8 mouse cellular contexts compared by ENCODE assay signal in genomic region chr17:56009088-56009961, GRCm38 (mm10). TPM values are rescaled to one million over a fixed set of nuclear protein-coding genes. Genes with fewer than 3 reads are reported as not detected.
DNase-seq lines count a peak whose midpoint lies in the region; ATAC-seq and TF ChIP-seq lines count a peak whose summit lies in the region.

No protein-coding gene starts in this region.

- peak overlapping the region; percentile 81 for H3K4me3 ChIP-seq in heart, embryonic 11.5 days (ENCODE audit: low read depth, low read length)
- peak overlapping the region; percentile 90 for H3K4me3 ChIP-seq in kidney, embryonic 16.5 days (ENCODE audit: low read length)
- peak overlapping the region; percentile 80 for H3K4me3 ChIP-seq in liver, adult 2 months (ENCODE audit: insufficient read depth, low read depth, low read length)
- H3K4me3 ChIP-seq in myocyte = peak overlapping the region; percentile 55

- H3K27ac ChIP-seq in heart, embryonic 11.5 days (ENCODE audit: low read depth, low read length) = peak overlapping the region; percentile 85
- H3K27ac ChIP-seq in kidney, embryonic 16.5 days (ENCODE audit: low read length) = peak overlapping the region; percentile 89
- peak overlapping the region; percentile 84 for H3K27ac ChIP-seq in liver, adult 2 months (replicated peaks; ENCODE audit: insufficient read depth, low read depth, low read length)

- DNase-seq in B cell, adult 2 months = peak; percentile 87 to 89
- peak; percentile 97 for DNase-seq in brain, adult 2 months (ENCODE audit: low read depth, low spot score)
- DNase-seq in liver, adult 2 months (ENCODE audit: extremely low read depth, low read depth, low spot score) = peak; percentile 81
- peak; percentile 88 for DNase-seq in splenic B cell, adult 2 months (ENCODE audit: low read depth, low spot score)

- no peaks in the 10 kb centered on the region for H3K27me3 ChIP-seq in heart, embryonic 11.5 days (ENCODE audit: control insufficient read depth, insufficient read depth, low read length)
- H3K27me3 ChIP-seq in kidney, embryonic 16.5 days (ENCODE audit: insufficient read depth, low read length) = no peaks in the 10 kb centered on the region
- no peaks in the 10 kb centered on the region for H3K27me3 ChIP-seq in liver, adult 2 months (ENCODE audit: control insufficient read depth, insufficient read depth, low read length)
- peaks cover 7% of the 10 kb centered on the region for H3K27me3 ChIP-seq in myocyte (ENCODE audit: control insufficient read depth, insufficient read depth, insufficient read length)
- no peaks in the 10 kb centered on the region for H3K27me3 ChIP-seq in splenic B cell, adult 2 months (ENCODE audit: control insufficient read depth, insufficient read depth, low read length, poor library complexity, severe bottlenecking)

- H3K4me1 ChIP-seq in heart, embryonic 11.5 days (ENCODE audit: control insufficient read depth, insufficient read depth, low read length) = peaks cover 18% of the 10 kb centered on the region
- peaks cover 26% of the 10 kb centered on the region for H3K4me1 ChIP-seq in kidney, embryonic 16.5 days (ENCODE audit: insufficient read depth, low read length)
- H3K4me1 ChIP-seq in liver, adult 2 months (ENCODE audit: control insufficient read depth, insufficient read depth, low read length) = peaks cover 26% of the 10 kb centered on the region

- H3K9me3 ChIP-seq in heart, embryonic 11.5 days (replicated peaks; ENCODE audit: control insufficient read depth, low read length) = no peaks in the 10 kb centered on the region
- no peaks in the 10 kb centered on the region for H3K9me3 ChIP-seq in kidney, embryonic 16.5 days (ENCODE audit: low read length)

- H3K79me2 ChIP-seq in liver, adult 2 months (ENCODE audit: control insufficient read depth, insufficient read depth, low read length) = peaks cover 3% of the 10 kb centered on the region; the same call in 1 of the 2 replicates
- H3K79me2 ChIP-seq in myocyte (ENCODE audit: control insufficient read depth, insufficient read depth) = peaks cover 7% of the 10 kb centered on the region

- ATAC-seq in erythroblast, adult 5-6 weeks (replicated peaks; ENCODE audit: low FRiP score, poor library complexity, severe bottlenecking) = peak; percentile 88
- ATAC-seq in heart, embryonic 11.5 days (replicated peaks; ENCODE audit: insufficient number of reproducible peaks, low FRiP score, low TSS enrichment) = peak; percentile 84
- peak; percentile 95 for ATAC-seq in kidney, embryonic 16.5 days (ENCODE audit: low FRiP score, low TSS enrichment)

- H3ac ChIP-seq in myocyte (ENCODE audit: control insufficient read depth, insufficient read length) = peak overlapping the region; percentile 39

- peak overlapping the region; percentile 86 for H3K9ac ChIP-seq in heart, embryonic 11.5 days (ENCODE audit: low read depth, low read length)
- H3K9ac ChIP-seq in kidney, embryonic 16.5 days (replicated peaks; ENCODE audit: low read length) = peak overlapping the region; percentile 83
- peak overlapping the region; percentile 89 for H3K9ac ChIP-seq in liver, adult 2 months (ENCODE audit: low read depth, low read length)

- peak overlapping the region; percentile 100 for H3K4me2 ChIP-seq in heart, embryonic 11.5 days
- H3K4me2 ChIP-seq in kidney, embryonic 16.5 days (replicated peaks; ENCODE audit: low read depth, low read length) = peak overlapping the region; percentile 74
- peak overlapping the region; percentile 100 for H3K4me2 ChIP-seq in myocyte (ENCODE audit: low read depth)

- TF ChIP-seq CTCF in liver, adult 2 months (IDR thresholded peaks at IDR 0.05; ENCODE audit: low read depth, low read length) = peak; percentile 64

- 1% methylated on average over 62 of the region's 62 CpGs for WGBS in heart, embryonic 11.5 days (ENCODE audit: insufficient replicate concordance)
- WGBS in kidney, embryonic 16.5 days = under 1% methylated on average over 59 of the region's 62 CpGs
- under 1% methylated on average over 62 of the region's 62 CpGs for WGBS in liver, adult 2 months

- TF ChIP-seq POLR2A in liver, adult 2 months (IDR thresholded peaks at IDR 0.05; ENCODE audit: extremely low read depth, insufficient read depth, low read length) = peak; percentile 92
- TF ChIP-seq POLR2A in myocyte (IDR thresholded peaks at IDR 0.05; ENCODE audit: insufficient read length, low read depth) = peak; percentile 97

- peaks cover 14% of the 10 kb centered on the region; the same call in 1 of the 2 replicates for H3K36me3 ChIP-seq in heart, embryonic 11.5 days (ENCODE audit: control insufficient read depth, insufficient read depth, low read length)
- peaks cover 29% of the 10 kb centered on the region for H3K36me3 ChIP-seq in kidney, embryonic 16.5 days (ENCODE audit: insufficient read depth, low read length)
- H3K36me3 ChIP-seq in liver, adult 2 months (ENCODE audit: control insufficient read depth, insufficient read depth, low read length) = no peaks in the 10 kb centered on the region; the same call in 1 of the 2 replicates
- peaks cover 15% of the 10 kb centered on the region for H3K36me3 ChIP-seq in myocyte (ENCODE audit: control insufficient read depth, insufficient read depth)
- peaks cover 2% of the 10 kb centered on the region for H3K36me3 ChIP-seq in splenic B cell, adult 2 months (ENCODE audit: control insufficient read depth, insufficient read depth, low read length, poor library complexity, severe bottlenecking)

TF ChIP-seq in myocyte, 11 proteins besides CTCF, POLR2A, EP300 and RAD21:
- TF ChIP-seq MYOG (IDR thresholded peaks at IDR 0.05; ENCODE audit: control insufficient read depth in 1 of 3, insufficient read depth in 1 of 3, insufficient read length in 2 of 3, low read depth in 2 of 3) = peak in 2 of 3 experiments; percentile 28 to 45
- TF ChIP-seq E2F4 (IDR thresholded peaks at IDR 0.05; ENCODE audit: insufficient read depth) = no peak
- peak in 2 of 3 experiments; percentile 4 to 12 for TF ChIP-seq MYOD1 (IDR thresholded peaks at IDR 0.05; ENCODE audit: control insufficient read depth in 1 of 3, insufficient read length in 2 of 3, low read depth in 2 of 3)
- TF ChIP-seq POLR2AphosphoS2 (IDR thresholded peaks at IDR 0.05; ENCODE audit: insufficient read length, low read depth) = peak; percentile 95

RNA-seq across cellular contexts. Expression of gene Mpnd, which starts 3.8 kb away (rescaled TPM):
- total RNA-seq in erythroblast, adult 5-6 weeks (2015; ENCODE audit: low replicate concordance) = 3.3 and 5.4 TPM in 2 replicates
- total RNA-seq in erythroblast, adult 5-6 weeks (2017; ENCODE audit: low replicate concordance) = 6.1 and 7.8 TPM in 2 replicates
- polyA plus RNA-seq in heart, embryonic 11.5 days (2014; fragmentation: Nextera tagmentation; extraction: Ambion mirVana) = 67.6 and 68.3 TPM in 2 replicates
- polyA plus RNA-seq in kidney, embryonic 16.5 days (2015; fragmentation: Nextera tagmentation; extraction: Ambion mirVana) = 109 and 112 TPM in 2 replicates
- 86.2 and 93.2 TPM in 2 replicates for total RNA-seq in liver, adult 2 months (2014; rRNA removed)
- 142 and 175 TPM in 2 replicates for polyA plus RNA-seq in liver, adult 2 months (2012; rRNA removed)
- polyA plus RNA-seq in myocyte (2012; fragmentation: generic; extraction: Trizol) = 92.1 TPM

RNA-seq across cellular contexts. Expression of gene Stap2, which starts 3.9 kb away (rescaled TPM):
- total RNA-seq in erythroblast, adult 5-6 weeks (2015; ENCODE audit: low replicate concordance) = not detected in 2 replicates
- 1.3 TPM in 1 of 2 replicates, not detected in the other for total RNA-seq in erythroblast, adult 5-6 weeks (2017; ENCODE audit: low replicate concordance)
- polyA plus RNA-seq in heart, embryonic 11.5 days (2014; fragmentation: Nextera tagmentation; extraction: Ambion mirVana) = 7.2 and 8.1 TPM in 2 replicates
- polyA plus RNA-seq in kidney, embryonic 16.5 days (2015; fragmentation: Nextera tagmentation; extraction: Ambion mirVana) = 21.0 and 21.4 TPM in 2 replicates
- total RNA-seq in liver, adult 2 months (2014; rRNA removed) = 30.9 and 35.3 TPM in 2 replicates
- polyA plus RNA-seq in liver, adult 2 months (2012; rRNA removed) = 38.8 and 44.8 TPM in 2 replicates
- polyA plus RNA-seq in myocyte (2012; fragmentation: generic; extraction: Trizol) = 0.46 TPM

RNA-seq across cellular contexts. Expression of gene Fsd1, which starts 23.0 kb away (rescaled TPM):
- not detected in 2 replicates for total RNA-seq in erythroblast, adult 5-6 weeks (2015; ENCODE audit: low replicate concordance)
- total RNA-seq in erythroblast, adult 5-6 weeks (2017; ENCODE audit: low replicate concordance) = not detected in 2 replicates
- polyA plus RNA-seq in heart, embryonic 11.5 days (2014; fragmentation: Nextera tagmentation; extraction: Ambion mirVana) = 5.0 and 5.2 TPM in 2 replicates
- 21.6 TPM in 2 replicates for polyA plus RNA-seq in kidney, embryonic 16.5 days (2015; fragmentation: Nextera tagmentation; extraction: Ambion mirVana)
- not detected in 2 replicates for total RNA-seq in liver, adult 2 months (2014; rRNA removed)
- not detected in 2 replicates for polyA plus RNA-seq in liver, adult 2 months (2012; rRNA removed)
- polyA plus RNA-seq in myocyte (2012; fragmentation: generic; extraction: Trizol) = 0.36 TPM

RNA-seq across cellular contexts. Expression of gene Sh3gl1, which starts 27.1 kb away (rescaled TPM):
- total RNA-seq in erythroblast, adult 5-6 weeks (2015; ENCODE audit: low replicate concordance) = 7.5 and 10.9 TPM in 2 replicates
- total RNA-seq in erythroblast, adult 5-6 weeks (2017; ENCODE audit: low replicate concordance) = 10.0 and 11.4 TPM in 2 replicates
- polyA plus RNA-seq in heart, embryonic 11.5 days (2014; fragmentation: Nextera tagmentation; extraction: Ambion mirVana) = 89.9 and 90.6 TPM in 2 replicates
- polyA plus RNA-seq in kidney, embryonic 16.5 days (2015; fragmentation: Nextera tagmentation; extraction: Ambion mirVana) = 189 and 190 TPM in 2 replicates
- total RNA-seq in liver, adult 2 months (2014; rRNA removed) = 8.8 and 10.5 TPM in 2 replicates
- polyA plus RNA-seq in liver, adult 2 months (2012; rRNA removed) = 33.5 and 40.0 TPM in 2 replicates
- polyA plus RNA-seq in myocyte (2012; fragmentation: generic; extraction: Trizol) = 66.9 TPM

RNA-seq across cellular contexts. Expression of gene Chaf1a, which starts 30.9 kb away (rescaled TPM):
- total RNA-seq in erythroblast, adult 5-6 weeks (2015; ENCODE audit: low replicate concordance) = 6.1 and 16.3 TPM in 2 replicates
- 18.5 and 25.2 TPM in 2 replicates for total RNA-seq in erythroblast, adult 5-6 weeks (2017; ENCODE audit: low replicate concordance)
- 13.4 and 13.5 TPM in 2 replicates for polyA plus RNA-seq in heart, embryonic 11.5 days (2014; fragmentation: Nextera tagmentation; extraction: Ambion mirVana)
- polyA plus RNA-seq in kidney, embryonic 16.5 days (2015; fragmentation: Nextera tagmentation; extraction: Ambion mirVana) = 26.0 and 28.4 TPM in 2 replicates
- total RNA-seq in liver, adult 2 months (2014; rRNA removed) = 0.37 and 0.81 TPM in 2 replicates
- 0.26 and 0.31 TPM in 2 replicates for polyA plus RNA-seq in liver, adult 2 months (2012; rRNA removed)
- polyA plus RNA-seq in myocyte (2012; fragmentation: generic; extraction: Trizol) = 8.0 TPM

Comparison
In these comparisons a context has a peak if more than half of its experiments do, and no peak if none do; other contexts are left out.
1. Peak in every context shown above with its lines: DNase-seq, ATAC-seq, H3K4me3 ChIP-seq and H3K27ac ChIP-seq.